Mouse (Mus musculus) megakaryocyte-erythroid progenitor cell, adult 5-6 weeks (primary cell): ENCODE data around the gene AI481877. TPM values are rescaled to one million over a fixed set of nuclear protein-coding genes. Genes with fewer than 3 reads are reported as not detected.
A peak's percentile ranks its signal among the peaks of the same experiment; 100 is the strongest.

Source experiments
- ATAC-seq: replicated peaks from 2 replicates; pipeline ENCODE4 v1.8.0; 2016; ENCODE audit warnings: mild to moderate bottlenecking, inconsistent platforms; ENCODE audit not compliant: severe bottlenecking, poor library complexity, low FRiP score, low TSS enrichment
- total RNA-seq, 2 experiments: library from RNA; stranded (forward) in 1 of 2; stranded (reverse) in 1 of 2; fragments of 200-1000, 215-1000 nt in 1 of 2; fragments of >200 nt in 1 of 2; fragmentation: Nextera tagmentation in 1 of 2; gene quantifications; 2 replicates each; pipeline ENCODE4 v1.2.3; 2014 to 2017

Gene AI481877
- total RNA-seq (2014; fragmentation: Nextera tagmentation) (not detected in 2 replicates), total RNA-seq (2017) (not detected in 2 replicates)

DNA sequence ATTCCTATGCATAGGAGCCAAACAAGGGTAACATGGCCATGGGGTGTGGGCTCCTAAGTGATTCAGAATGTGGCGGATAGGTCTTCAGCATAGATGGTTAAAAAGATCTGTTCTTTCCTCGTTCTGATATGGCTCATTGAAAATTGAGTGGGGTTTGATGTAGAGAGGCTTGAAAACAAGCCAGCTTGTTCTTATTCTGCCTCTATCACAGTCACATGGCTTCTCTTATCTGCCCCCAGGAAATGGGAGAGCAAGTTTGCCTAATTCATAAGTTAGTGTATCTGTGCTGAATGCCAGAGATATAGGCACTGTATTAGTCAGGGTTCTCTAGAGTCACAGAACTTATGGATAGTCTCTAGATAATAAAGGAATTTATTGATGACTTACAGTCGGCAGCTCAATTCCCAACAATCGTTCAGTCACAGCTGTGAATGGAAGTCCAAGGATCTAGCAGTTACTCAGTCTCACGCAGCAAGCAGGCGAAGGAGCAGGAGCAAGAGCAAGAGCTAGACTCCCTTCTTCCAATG, at the start of gene AI481877:
AI481877 (minus strand) TSS at position 477 of the 527 bp plus-strand sequence.
- 0 out of 2 replicates have a peak, but pooled peaks have one; percentile 50 for ATAC-seq

DNA sequence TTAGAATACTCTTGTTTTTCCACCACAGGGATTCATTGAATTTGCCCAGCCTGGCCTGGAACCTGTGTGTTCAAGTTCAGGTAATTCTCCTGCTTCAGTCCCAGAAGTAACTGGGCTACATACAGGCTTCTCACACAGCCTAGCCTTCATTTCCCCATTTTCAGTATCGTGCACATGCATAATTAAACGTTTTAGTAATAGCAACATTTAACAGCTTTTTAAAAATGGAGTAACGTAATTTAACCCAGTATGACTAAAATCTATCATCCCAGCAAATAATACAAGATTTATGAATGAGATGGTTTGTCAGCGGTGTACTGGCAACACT, 49.7 kb upstream of the AI481877 start:
- ATAC-seq, result no peak

DNA sequence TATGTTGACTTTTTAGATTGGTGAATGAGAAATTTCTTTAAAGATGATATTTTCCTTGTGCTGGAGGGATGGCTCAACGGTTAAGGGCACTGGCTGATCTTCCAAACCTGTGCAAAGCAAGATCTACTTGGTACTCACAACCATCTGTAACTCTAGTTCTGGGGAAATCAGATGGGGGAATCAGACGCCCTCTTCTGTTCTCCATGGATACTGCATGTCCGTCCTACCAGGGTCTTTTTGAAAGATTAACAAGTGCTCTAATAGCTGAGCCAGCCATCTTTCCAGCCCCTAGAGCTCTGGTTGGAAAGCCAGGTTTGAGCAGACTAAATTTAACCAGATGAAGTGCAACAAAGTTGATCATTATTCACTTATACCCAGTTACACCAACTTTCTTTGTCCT, 48.5 kb upstream of the AI481877 start:
- ATAC-seq, result 0 out of 2 replicates have a peak, but pooled peaks have one; percentile 28

DNA sequence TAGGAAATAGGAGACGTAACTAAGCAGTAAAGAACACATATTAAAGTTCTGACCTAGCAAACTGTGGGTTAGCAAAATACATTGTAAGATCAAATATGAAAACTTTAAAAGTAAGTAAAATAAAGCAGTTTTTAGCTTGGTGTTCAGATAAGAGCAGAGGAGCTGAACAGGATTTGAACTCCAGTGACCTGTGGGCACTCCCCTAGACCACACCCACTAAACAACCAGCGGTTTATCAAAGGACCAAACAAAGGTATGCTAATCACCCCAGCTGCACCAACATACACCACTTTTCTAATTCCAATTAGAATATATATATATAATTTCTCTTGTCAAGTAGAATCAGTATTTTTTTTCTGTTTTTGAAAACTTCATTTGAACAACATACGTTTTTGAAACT, 46.9 kb upstream of the AI481877 start:
- ATAC-seq, result peak; percentile 57

DNA sequence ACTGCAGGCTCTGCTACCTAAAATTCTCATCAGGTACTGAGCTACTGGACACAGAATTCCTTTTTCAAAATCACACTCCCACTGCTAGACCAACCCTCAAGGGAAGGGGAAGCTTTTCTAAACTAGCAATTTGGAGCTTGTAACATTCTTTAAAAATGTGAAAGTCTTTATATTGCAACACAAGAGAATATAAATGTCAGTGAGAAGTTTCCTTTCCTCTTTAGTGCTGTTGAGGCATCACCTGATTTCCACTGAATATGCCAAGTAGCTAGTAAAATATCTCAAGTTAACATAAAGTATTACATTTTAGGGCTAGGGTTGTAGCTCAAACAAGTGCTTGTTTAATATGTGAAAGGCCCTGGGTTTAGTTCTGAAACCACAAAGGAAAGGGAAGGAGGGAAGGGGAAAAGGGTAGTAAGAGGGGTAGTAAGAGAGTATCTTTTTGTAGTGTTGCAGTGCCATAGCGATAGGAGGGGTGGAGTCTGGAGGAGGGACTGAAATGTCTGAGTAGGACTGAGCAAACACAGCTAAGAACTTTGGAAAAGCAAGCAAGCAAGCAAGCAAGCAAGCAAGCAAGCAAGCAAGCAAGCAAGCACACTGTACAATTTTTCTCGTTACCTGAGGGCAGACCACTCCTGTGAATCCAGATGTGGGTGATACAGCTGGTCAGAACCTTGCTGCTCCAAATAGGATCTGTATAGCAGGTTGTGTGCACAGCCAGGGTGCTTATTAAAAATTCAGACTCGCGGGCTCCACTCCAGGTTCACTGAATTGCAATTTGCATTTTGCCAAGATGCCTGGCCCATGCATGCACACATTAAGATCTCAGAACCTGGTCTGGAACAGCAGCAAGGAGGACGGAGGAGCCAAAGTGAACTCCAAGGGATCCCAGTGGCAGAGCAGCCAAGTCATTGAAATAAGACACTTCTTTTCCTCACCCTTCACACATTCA, 42.8 kb upstream of the AI481877 start:
- ATAC-seq, result peak; percentile 61

DNA sequence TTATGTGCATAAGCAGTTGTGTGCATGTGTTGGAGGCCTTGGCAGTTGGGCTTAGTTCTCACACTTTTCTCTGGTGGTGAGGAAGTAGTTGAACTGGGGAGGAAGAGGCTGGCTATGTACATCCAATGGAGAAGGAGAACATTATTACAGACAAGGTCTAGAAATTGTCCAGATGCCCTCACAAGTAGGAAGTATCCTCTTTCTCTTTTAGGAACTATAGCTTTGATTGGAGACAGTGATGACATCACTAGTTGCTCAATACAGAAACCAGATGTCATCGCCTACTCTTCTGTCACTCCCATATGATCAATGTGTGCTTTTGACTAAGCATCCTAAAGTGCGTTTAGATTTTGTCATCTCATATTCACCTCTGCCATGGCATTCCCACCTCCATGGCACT, 38.8 kb upstream of the AI481877 start:
- ATAC-seq, result no peak

GRCm38 (mm10) chr4:59175929-59176328, 37.1 kb upstream of the AI481877 start:
- no peak for ATAC-seq

DNA sequence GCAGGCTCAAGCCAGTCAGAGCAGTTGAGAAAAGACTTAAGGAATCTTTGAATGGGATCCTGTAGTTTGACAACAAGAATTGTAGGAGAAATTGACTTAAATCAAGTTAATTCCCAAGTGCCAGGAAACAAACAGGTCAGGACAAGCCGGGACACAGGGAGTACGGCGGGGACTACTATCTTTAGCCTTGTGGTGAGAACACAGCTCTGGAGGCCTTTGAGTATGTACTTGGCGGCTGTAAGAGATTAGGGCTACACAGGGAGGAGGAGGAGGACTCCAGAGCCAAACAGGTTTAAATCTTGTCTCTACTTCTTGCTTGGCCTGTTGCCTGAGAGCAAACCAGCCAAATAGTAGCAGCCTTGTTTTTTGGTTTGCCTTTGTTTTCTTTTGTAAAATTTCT, 36.2 kb upstream of the AI481877 start:
- ATAC-seq, result peak; percentile 94

- ATAC-seq, result no peak
Observed at GRCm38 (mm10) chr4:59173181-59173922, 34.6 kb upstream of the AI481877 start.

DNA sequence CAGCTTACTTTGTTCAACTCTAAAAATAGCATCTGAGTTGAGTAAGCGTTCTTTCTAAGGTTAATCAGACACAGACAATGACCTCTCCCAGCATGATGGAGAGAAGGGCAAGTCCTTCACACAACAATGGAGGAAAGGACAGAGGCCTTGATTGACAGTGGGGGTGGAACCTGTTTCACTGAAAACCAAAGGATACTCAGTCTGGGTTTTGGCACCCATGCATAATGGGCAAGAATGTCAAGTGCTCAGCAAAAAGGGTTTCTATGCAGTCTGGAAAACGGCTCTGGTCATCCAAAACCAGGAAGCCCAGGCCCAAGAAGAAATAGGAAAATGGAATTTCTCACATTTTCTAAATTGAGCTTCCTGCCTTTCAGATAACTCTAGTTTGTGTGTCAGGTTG, 33.8 kb upstream of the AI481877 start:
- ATAC-seq, result no peak

- no peak for ATAC-seq
Observed at GRCm38 (mm10) chr4:59169981-59170380, 31.2 kb upstream of the AI481877 start.

DNA sequence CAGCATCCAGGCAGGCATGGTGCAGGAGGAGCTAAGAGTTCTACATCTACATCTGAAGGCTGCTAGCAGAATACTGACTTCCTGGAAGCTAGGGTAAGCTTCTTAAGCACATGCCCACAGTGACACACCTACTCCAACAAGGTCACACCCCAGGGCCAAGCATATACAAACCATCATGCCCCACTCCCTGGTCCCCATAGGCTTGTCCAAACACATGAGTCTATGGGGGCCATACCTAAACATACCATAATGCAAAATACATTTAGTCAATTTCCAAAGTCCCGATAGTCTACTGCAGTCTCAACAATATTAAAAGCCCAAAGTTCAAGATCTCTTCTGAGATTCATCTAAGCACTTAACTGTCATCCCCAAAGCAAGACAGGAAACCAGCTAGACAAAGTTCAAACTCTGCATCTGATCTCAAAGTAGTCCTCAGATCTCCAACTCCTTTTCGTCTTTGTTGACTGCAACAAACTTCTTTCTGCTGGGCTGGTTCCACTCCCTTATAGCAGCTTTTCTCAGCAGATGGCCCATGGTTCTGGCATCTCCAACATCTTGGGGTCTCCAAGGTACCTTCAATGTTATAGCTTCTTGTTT, 28.6 kb upstream of the AI481877 start:
- no peak for ATAC-seq

GRCm38 (mm10) chr4:59164034-59164433, 25.3 kb upstream of the AI481877 start:
- no peak for ATAC-seq

- ATAC-seq, result no peak
Observed at GRCm38 (mm10) chr4:59160959-59161670, 22.3 kb upstream of the AI481877 start.

GRCm38 (mm10) chr4:59160289-59160688, 21.5 kb upstream of the AI481877 start:
- ATAC-seq, result no peak

- peak; percentile 44 for ATAC-seq
Observed at GRCm38 (mm10) chr4:59157654-59158053, 18.9 kb upstream of the AI481877 start.

GRCm38 (mm10) chr4:59156897-59157592, 18.3 kb upstream of the AI481877 start:
- peak; percentile 92 for ATAC-seq

GRCm38 (mm10) chr4:59151953-59152352, 13.2 kb upstream of the AI481877 start:
- ATAC-seq, result no peak

DNA sequence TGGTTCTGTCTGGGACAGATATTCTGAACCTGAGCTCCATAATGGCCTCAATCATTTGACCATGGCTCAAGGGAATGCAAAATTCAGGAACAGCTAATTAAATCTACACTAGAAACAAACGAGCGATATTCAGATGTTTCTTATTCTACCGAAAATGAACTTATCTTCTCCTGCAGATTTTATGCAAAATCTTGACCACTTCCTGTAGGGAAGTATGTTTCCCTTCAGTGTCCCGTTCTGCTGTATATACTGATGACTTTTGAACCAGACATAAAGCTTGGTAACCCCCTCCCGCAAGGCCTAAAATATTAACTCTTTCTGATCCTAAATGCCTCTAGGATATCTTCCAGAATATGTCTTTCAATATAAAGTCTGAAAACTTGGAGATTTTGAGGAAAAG, 12.1 kb upstream of the AI481877 start:
- ATAC-seq, result no peak
